19 mouse cellular contexts compared by ENCODE assay signal in genomic region chr11:78160675-78161074, GRCm38 (mm10). TPM values are rescaled to one million over a fixed set of nuclear protein-coding genes. Genes with fewer than 3 reads are reported as not detected.
DNase-seq lines count a peak whose midpoint lies in the region; ATAC-seq lines count a peak whose summit lies in the region.
"Had no signal": no experiment of that assay in that cellular context is flagged by ENCODE, and none has a peak within 500 bp of the region (broad histone marks: within the 10 kb centered on the region; RNA-seq: fewer than 3 reads in every experiment).

No protein-coding gene starts in this region.

- H3K27me3 ChIP-seq in intestine, embryonic 16.5 days (replicated peaks; ENCODE audit: control insufficient read depth, insufficient read depth, low read length) = no peaks in the 10 kb centered on the region
- no peaks in the 10 kb centered on the region for H3K27me3 ChIP-seq in intestine, embryonic 15.5 days (replicated peaks)
- peaks cover 40% of the 10 kb centered on the region for H3K27me3 ChIP-seq in megakaryocyte, embryonic 14.5 days (replicated peaks)
- H3K27me3 ChIP-seq in limb, embryonic 13.5 days = no peaks in the 10 kb centered on the region
- H3K27me3 ChIP-seq in liver, embryonic 13.5 days = no peaks in the 10 kb centered on the region
- H3K27me3 ChIP-seq: forebrain, embryonic 15.5 days; heart, embryonic 12.5 days had no signal

- H3K9me3 ChIP-seq in intestine, embryonic 16.5 days (ENCODE audit: control insufficient read depth, low read length) = no peaks in the 10 kb centered on the region
- no peaks in the 10 kb centered on the region for H3K9me3 ChIP-seq in intestine, embryonic 15.5 days
- no peaks in the 10 kb centered on the region for H3K9me3 ChIP-seq in megakaryocyte, embryonic 14.5 days
- no peaks in the 10 kb centered on the region for H3K9me3 ChIP-seq in limb, embryonic 13.5 days
- no peaks in the 10 kb centered on the region for H3K9me3 ChIP-seq in liver, embryonic 13.5 days (replicated peaks)
- H3K9me3 ChIP-seq: forebrain, embryonic 15.5 days; heart, embryonic 12.5 days had no signal

- H3K27ac ChIP-seq in intestine, embryonic 16.5 days (ENCODE audit: low read length) = no peak overlapping the region
- no peak overlapping the region for H3K27ac ChIP-seq in intestine, embryonic 15.5 days
- no peak overlapping the region for H3K27ac ChIP-seq in limb, embryonic 13.5 days
- H3K27ac ChIP-seq in liver, embryonic 13.5 days = peak overlapping the region; percentile 34; the same call in 1 of the 2 replicates
- H3K27ac ChIP-seq: forebrain, embryonic 15.5 days; hindbrain, embryonic 14.5 days had no signal

- no peak for ATAC-seq in intestine, embryonic 16.5 days
- no peak for ATAC-seq in intestine, embryonic 15.5 days
- no peak for ATAC-seq in megakaryocyte, adult 5-6 weeks (ENCODE audit: poor library complexity, severe bottlenecking)
- ATAC-seq in limb, embryonic 13.5 days (ENCODE audit: low FRiP score, low read depth) = no peak
- no peak for ATAC-seq in liver, embryonic 13.5 days (ENCODE audit: low read depth)
- ATAC-seq: forebrain, embryonic 15.5 days; intestine, postnatal 0 days; midbrain, embryonic 16.5 days had no signal

- no peak overlapping the region for H3K4me2 ChIP-seq in intestine, embryonic 16.5 days (ENCODE audit: low read depth, low read length)
- no peak overlapping the region for H3K4me2 ChIP-seq in intestine, embryonic 15.5 days (replicated peaks)
- H3K4me2 ChIP-seq in limb, embryonic 13.5 days (replicated peaks) = 0 out of 2 replicates have a peak overlapping the region, but pooled peaks have one; percentile 91
- H3K4me2 ChIP-seq in liver, embryonic 13.5 days = no peak overlapping the region
- H3K4me2 ChIP-seq: forebrain, embryonic 15.5 days; heart, embryonic 12.5 days; hindbrain, embryonic 14.5 days had no signal

- no peak overlapping the region for H3K4me3 ChIP-seq in intestine, embryonic 16.5 days (ENCODE audit: low read length)
- H3K4me3 ChIP-seq in intestine, embryonic 15.5 days (replicated peaks) = no peak overlapping the region
- H3K4me3 ChIP-seq in megakaryocyte, embryonic 14.5 days (replicated peaks) = peak overlapping the region; percentile 28
- H3K4me3 ChIP-seq in limb, embryonic 13.5 days = no peak overlapping the region
- H3K4me3 ChIP-seq in liver, embryonic 13.5 days (replicated peaks) = no peak overlapping the region
- H3K4me3 ChIP-seq: forebrain, embryonic 15.5 days; heart, embryonic 12.5 days; layer of hippocampus, adult 2 months had no signal

- H3K9ac ChIP-seq in intestine, embryonic 16.5 days (ENCODE audit: low read depth, low read length) = peak overlapping the region; percentile 4; the same call in 1 of the 2 replicates
- H3K9ac ChIP-seq in intestine, embryonic 15.5 days = no peak overlapping the region
- no peak overlapping the region for H3K9ac ChIP-seq in limb, embryonic 13.5 days
- H3K9ac ChIP-seq in liver, embryonic 13.5 days = no peak overlapping the region
- H3K9ac ChIP-seq: forebrain, embryonic 15.5 days; heart, embryonic 12.5 days; hindbrain, embryonic 14.5 days had no signal

- H3K36me3 ChIP-seq in intestine, embryonic 16.5 days (ENCODE audit: control insufficient read depth, insufficient read depth, low read length) = peaks cover 21% of the 10 kb centered on the region
- H3K36me3 ChIP-seq in intestine, embryonic 15.5 days = peaks cover 41% of the 10 kb centered on the region
- peaks cover 60% of the 10 kb centered on the region for H3K36me3 ChIP-seq in megakaryocyte, embryonic 14.5 days (replicated peaks; ENCODE audit: low read length)
- H3K36me3 ChIP-seq in limb, embryonic 13.5 days = peaks cover 63% of the 10 kb centered on the region
- H3K36me3 ChIP-seq in liver, embryonic 13.5 days = peaks cover 70% of the 10 kb centered on the region

- DNase-seq in liver, embryonic 13.5 days = no peak
- DNase-seq in layer of hippocampus, adult 11-12 months (ENCODE audit: low spot score) = no peak
- DNase-seq: adrenal gland, postnatal 10 days; cerebellum, adult 2 months; cerebellum, postnatal 25 days; heart, postnatal 10 days; lung, adult 18-20 months; lung, postnatal 36 days had no signal

- 87% methylated on average over 3 of the region's 3 CpGs for WGBS in intestine, embryonic 16.5 days
- 91% methylated on average over 3 of the region's 3 CpGs for WGBS in intestine, embryonic 15.5 days
- WGBS in limb, embryonic 13.5 days = 88% methylated on average over 3 of the region's 3 CpGs
- WGBS in liver, embryonic 13.5 days (ENCODE audit: insufficient replicate concordance) = 90% methylated on average over 3 of the region's 3 CpGs

- H3K4me1 ChIP-seq in intestine, embryonic 16.5 days (ENCODE audit: control insufficient read depth, insufficient read depth, low read length) = peaks cover 30% of the 10 kb centered on the region
- H3K4me1 ChIP-seq in intestine, embryonic 15.5 days (replicated peaks) = peaks cover 22% of the 10 kb centered on the region
- peaks cover 63% of the 10 kb centered on the region for H3K4me1 ChIP-seq in megakaryocyte, embryonic 14.5 days
- H3K4me1 ChIP-seq in limb, embryonic 13.5 days = peaks cover 55% of the 10 kb centered on the region
- peaks cover 64% of the 10 kb centered on the region for H3K4me1 ChIP-seq in liver, embryonic 13.5 days (replicated peaks)

RNA-seq across cellular contexts. Expression of gene Traf4, which starts 4.7 kb away (rescaled TPM):
- polyA plus RNA-seq in intestine, embryonic 16.5 days (2015; fragmentation: Nextera tagmentation; extraction: Ambion mirVana) = 73.9 and 79.8 TPM in 2 replicates
- polyA plus RNA-seq in intestine, embryonic 15.5 days (2015; fragmentation: Nextera tagmentation; extraction: Ambion mirVana) = 74.7 and 77.2 TPM in 2 replicates
- 4.8 and 6.3 TPM in 2 replicates for polyA plus RNA-seq in megakaryocyte, embryonic 14.5 days (2012; ENCODE audit: insufficient read depth, low replicate concordance)
- 1.3 TPM in 2 replicates for total RNA-seq in megakaryocyte, adult 5-6 weeks (2015)
- total RNA-seq in megakaryocyte, adult 5-6 weeks (2017) = 0.51 and 2.2 TPM in 2 replicates
- polyA plus RNA-seq in limb, embryonic 13.5 days (2015; fragmentation: Nextera tagmentation; extraction: Ambion mirVana) = 108 and 109 TPM in 2 replicates
- 28.0 and 34.6 TPM in 2 replicates for polyA plus RNA-seq in liver, embryonic 13.5 days (2015; fragmentation: Nextera tagmentation; extraction: Ambion mirVana)

RNA-seq across cellular contexts. Expression of gene Nek8, which starts 15.8 kb away (rescaled TPM):
- 14.9 and 17.1 TPM in 2 replicates for polyA plus RNA-seq in intestine, embryonic 16.5 days (2015; fragmentation: Nextera tagmentation; extraction: Ambion mirVana)
- polyA plus RNA-seq in intestine, embryonic 15.5 days (2015; fragmentation: Nextera tagmentation; extraction: Ambion mirVana) = 14.4 and 17.1 TPM in 2 replicates
- 1.3 and 2.2 TPM in 2 replicates for polyA plus RNA-seq in megakaryocyte, embryonic 14.5 days (2012; ENCODE audit: insufficient read depth, low replicate concordance)
- 2.4 and 8.6 TPM in 2 replicates for total RNA-seq in megakaryocyte, adult 5-6 weeks (2015)
- 2.1 and 6.9 TPM in 2 replicates for total RNA-seq in megakaryocyte, adult 5-6 weeks (2017)
- 20.1 and 20.7 TPM in 2 replicates for polyA plus RNA-seq in limb, embryonic 13.5 days (2015; fragmentation: Nextera tagmentation; extraction: Ambion mirVana)
- 8.9 and 9.2 TPM in 2 replicates for polyA plus RNA-seq in liver, embryonic 13.5 days (2015; fragmentation: Nextera tagmentation; extraction: Ambion mirVana)

RNA-seq across cellular contexts. Expression of gene Tlcd1, which starts 15.8 kb away (rescaled TPM):
- 39.5 and 44.2 TPM in 2 replicates for polyA plus RNA-seq in intestine, embryonic 16.5 days (2015; fragmentation: Nextera tagmentation; extraction: Ambion mirVana)
- polyA plus RNA-seq in intestine, embryonic 15.5 days (2015; fragmentation: Nextera tagmentation; extraction: Ambion mirVana) = 39.1 and 39.8 TPM in 2 replicates
- polyA plus RNA-seq in megakaryocyte, embryonic 14.5 days (2012; ENCODE audit: insufficient read depth, low replicate concordance) = 35.9 and 67.9 TPM in 2 replicates
- 0.76 and 2.8 TPM in 2 replicates for total RNA-seq in megakaryocyte, adult 5-6 weeks (2015)
- total RNA-seq in megakaryocyte, adult 5-6 weeks (2017) = 1.0 and 1.3 TPM in 2 replicates
- polyA plus RNA-seq in limb, embryonic 13.5 days (2015; fragmentation: Nextera tagmentation; extraction: Ambion mirVana) = 13.5 and 14.1 TPM in 2 replicates
- polyA plus RNA-seq in liver, embryonic 13.5 days (2015; fragmentation: Nextera tagmentation; extraction: Ambion mirVana) = 50.3 and 54.3 TPM in 2 replicates

RNA-seq across cellular contexts. Expression of gene Rpl23a, which starts 22.7 kb away (rescaled TPM):
- polyA plus RNA-seq in intestine, embryonic 16.5 days (2015; fragmentation: Nextera tagmentation; extraction: Ambion mirVana) = 1,166 and 1,241 TPM in 2 replicates
- 1,310 and 1,463 TPM in 2 replicates for polyA plus RNA-seq in intestine, embryonic 15.5 days (2015; fragmentation: Nextera tagmentation; extraction: Ambion mirVana)
- polyA plus RNA-seq in megakaryocyte, embryonic 14.5 days (2012; ENCODE audit: insufficient read depth, low replicate concordance) = 151 and 1,521 TPM in 2 replicates
- 2,467 and 2,664 TPM in 2 replicates for total RNA-seq in megakaryocyte, adult 5-6 weeks (2015)
- 2,641 and 2,675 TPM in 2 replicates for total RNA-seq in megakaryocyte, adult 5-6 weeks (2017)
- 1,373 and 1,384 TPM in 2 replicates for polyA plus RNA-seq in limb, embryonic 13.5 days (2015; fragmentation: Nextera tagmentation; extraction: Ambion mirVana)
- 1,033 and 1,075 TPM in 2 replicates for polyA plus RNA-seq in liver, embryonic 13.5 days (2015; fragmentation: Nextera tagmentation; extraction: Ambion mirVana)

RNA-seq across cellular contexts. Expression of gene Rab34, which starts 27.6 kb away (rescaled TPM):
- 71.0 and 73.4 TPM in 2 replicates for polyA plus RNA-seq in intestine, embryonic 16.5 days (2015; fragmentation: Nextera tagmentation; extraction: Ambion mirVana)
- 87.9 and 91.4 TPM in 2 replicates for polyA plus RNA-seq in intestine, embryonic 15.5 days (2015; fragmentation: Nextera tagmentation; extraction: Ambion mirVana)
- 4.5 TPM in 1 of 2 replicates, not detected in the other for polyA plus RNA-seq in megakaryocyte, embryonic 14.5 days (2012; ENCODE audit: insufficient read depth, low replicate concordance)
- total RNA-seq in megakaryocyte, adult 5-6 weeks (2015) = not detected in 2 replicates
- total RNA-seq in megakaryocyte, adult 5-6 weeks (2017) = 1.3 TPM in 1 of 2 replicates, not detected in the other
- polyA plus RNA-seq in limb, embryonic 13.5 days (2015; fragmentation: Nextera tagmentation; extraction: Ambion mirVana) = 171 and 185 TPM in 2 replicates
- polyA plus RNA-seq in liver, embryonic 13.5 days (2015; fragmentation: Nextera tagmentation; extraction: Ambion mirVana) = 13.5 and 15.6 TPM in 2 replicates
